Mouse (Mus musculus) liver, embryonic 14 days (tissue): Measurements from ENCODE around the gene Kcnq1. TPM values are rescaled to one million over a fixed set of nuclear protein-coding genes. Genes with fewer than 3 reads are reported as not detected.

Experiments
- polyA plus RNA-seq: library from polyadenylated mRNA; depleted of rRNA; stranded (reverse); fragments of >200 nt; gene quantifications from 2 replicates; pipeline ENCODE4 v1.2.3, GENCODE M21; 2012; rRNA removed

Gene Kcnq1
- polyA plus RNA-seq = 0.14 and 0.15 TPM in 2 replicates

DNA sequence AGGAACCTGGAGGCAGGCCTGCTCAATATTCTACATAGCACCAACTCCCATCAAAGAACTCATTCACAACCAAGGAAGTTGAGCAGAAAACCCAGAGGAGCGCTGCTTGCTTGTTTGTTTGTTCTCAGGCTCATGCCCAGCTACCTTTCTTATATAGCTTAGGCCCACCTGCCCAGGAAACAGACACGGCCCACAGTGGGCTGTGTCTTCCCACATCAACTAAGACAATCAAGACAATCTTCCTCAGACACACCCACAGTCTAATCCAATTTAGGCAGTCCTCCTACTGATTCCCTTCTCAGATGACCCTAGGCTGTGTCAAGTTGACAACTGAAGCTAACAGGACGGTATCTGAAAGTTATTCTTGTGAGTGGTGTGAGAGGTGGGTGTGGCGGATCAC, at the start of gene Kcnq1:
Gene Kcnq1 (plus strand): TSS at position 301 of the 400 bp plus-strand sequence.

GRCm38 (mm10) chr7:143068882-143069591, 37.1 kb upstream of the Kcnq1 start, which contains the start of gene Tssc4:
TSS of gene Tssc4 (plus strand) at chr7:143069249.

DNA sequence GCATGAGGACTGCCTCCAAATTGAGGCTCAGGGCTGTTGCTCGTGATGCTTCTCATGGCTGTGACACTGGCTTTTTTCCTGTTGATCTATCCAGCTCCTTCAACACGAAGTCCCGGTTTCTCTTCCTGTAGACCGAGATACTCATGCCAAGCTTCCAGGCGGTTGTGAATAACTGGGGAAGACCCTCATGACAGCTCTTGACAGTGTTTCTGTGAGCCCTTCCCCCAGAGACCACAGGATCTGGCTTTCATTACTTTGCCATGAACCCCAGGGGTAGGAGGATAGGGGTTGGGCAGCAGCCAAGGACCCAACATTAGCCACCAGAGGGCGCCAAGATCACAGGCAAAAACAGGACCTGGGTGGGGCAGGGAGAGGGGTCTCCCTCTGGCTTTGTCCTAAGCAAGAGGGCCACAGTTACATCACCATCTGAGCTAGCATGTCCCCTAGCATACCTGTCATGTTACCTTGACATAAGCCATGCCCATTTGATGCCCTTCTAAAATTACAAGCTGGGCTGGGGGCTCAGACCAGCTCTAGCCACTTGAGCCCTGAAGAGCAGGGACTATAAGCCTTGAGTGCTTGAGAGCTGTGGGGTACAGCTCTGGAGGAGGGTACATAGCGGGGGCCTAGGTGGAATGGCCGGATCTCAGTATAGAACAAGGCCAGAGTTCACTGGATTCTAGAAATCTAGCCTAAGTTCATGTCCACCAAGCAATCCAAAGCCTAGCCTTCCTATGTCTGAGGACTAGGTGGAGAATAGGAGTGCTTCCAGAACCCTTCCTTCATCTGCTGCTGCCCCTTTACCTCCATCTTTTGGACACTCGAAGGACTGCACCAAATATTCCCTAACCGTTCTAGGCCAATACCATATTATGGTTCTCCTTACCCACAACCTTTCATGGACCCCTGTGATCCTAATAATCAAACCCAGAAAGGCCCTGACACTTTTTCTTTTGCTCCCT, 11.3 kb upstream of the Kcnq1 start, which contains the start of gene Trpm5:
Gene Trpm5 (minus strand): TSS at position 51 of the 962 bp plus-strand sequence.

DNA sequence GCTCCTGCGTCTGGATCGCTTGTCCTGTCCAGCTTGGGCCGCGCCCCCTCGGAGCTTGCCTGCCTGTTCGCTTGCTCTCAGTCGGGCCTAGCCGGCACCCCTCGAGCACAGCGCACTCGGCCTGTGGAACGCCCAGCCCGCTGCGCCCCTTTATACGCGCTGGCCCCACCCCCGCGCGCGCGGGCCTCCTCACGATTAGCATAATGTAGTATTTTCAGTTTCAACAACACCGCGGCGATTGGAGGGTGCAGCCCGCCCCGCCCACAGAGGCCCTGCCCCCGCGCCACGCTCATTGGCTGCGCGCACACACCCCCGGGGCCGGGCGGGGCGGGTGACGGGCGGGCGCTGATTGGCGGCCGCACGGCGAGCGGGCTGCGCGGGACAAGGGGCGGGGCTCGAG, 354.7 kb downstream of the Kcnq1 start, which contains the start of gene Cdkn1c:
Gene Cdkn1c (minus strand): TSS at position 177 of the 400 bp plus-strand sequence.

GRCm38 (mm10) chr7:143473347-143474101, 367.4 kb downstream of the Kcnq1 start, which contains the start of gene Slc22a18:
TSS of gene Slc22a18 (plus strand) at chr7:143473736.

Other genes starting within 250 kb of the Kcnq1 start
- gene Th, start 175.2 kb upstream of the Kcnq1 start, polyA plus RNA-seq = 0.05 TPM in 1 of 2 replicates, not detected in the other
- gene Ascl2, start 137.1 kb upstream of the Kcnq1 start, polyA plus RNA-seq = 0.27 and 0.31 TPM in 2 replicates
- gene Tspan32, start 101.3 kb upstream of the Kcnq1 start, polyA plus RNA-seq = 40.9 and 50.3 TPM in 2 replicates
- 49.0 and 54.4 TPM in 2 replicates for gene Cd81, start 53.6 kb upstream of the Kcnq1 start, polyA plus RNA-seq
- 35.9 and 38.4 TPM in 2 replicates for gene Tssc4, start 37.1 kb upstream of the Kcnq1 start, polyA plus RNA-seq
- 0.46 and 0.86 TPM in 2 replicates for gene Trpm5, start 11.7 kb upstream of the Kcnq1 start, polyA plus RNA-seq